Mouse (Mus musculus) kidney, adult 2 months (tissue): ENCODE measurements around the gene Tbxas1.

ENCODE experiments used
- CTCF ChIP-seq: fragments of 200-500 bp; conservative IDR thresholded peaks from 2 replicates; pipeline ENCODE4 v1.5.1; 2011; ENCODE audit warnings: low read depth, mild to moderate bottlenecking, control low read depth, low read length, moderate library complexity, mixed read lengths; ENCODE audit not compliant: insufficient read depth, insufficient read length
- POLR2A ChIP-seq: fragments of 200-500 bp; IDR thresholded peaks from one replicate; pipeline ENCODE4 v1.6.1; 2011; ENCODE audit warnings: low read depth, low read length, control low read depth

DNA sequence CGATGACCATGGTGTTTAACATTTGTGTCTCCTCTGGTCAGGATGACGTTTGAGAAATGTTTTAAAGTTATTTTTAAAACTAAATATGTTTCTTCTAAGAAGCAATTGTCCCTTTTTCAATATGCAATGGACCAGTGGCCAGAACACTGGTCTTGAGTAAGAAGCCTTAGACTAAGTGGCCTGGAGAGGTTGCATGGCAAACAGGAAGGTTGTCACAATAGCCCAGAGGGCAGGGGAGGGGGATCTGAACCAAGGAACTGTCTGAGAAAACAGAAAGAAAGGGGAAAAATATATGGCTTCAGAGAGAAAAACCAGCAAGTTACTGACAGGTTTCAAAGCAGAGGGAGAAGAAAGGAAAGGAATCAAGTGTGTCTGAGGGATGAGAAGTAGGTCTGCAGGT is 47.0 kb upstream of the Tbxas1 start:
- no peak for TF ChIP-seq POLR2A
- TF ChIP-seq CTCF: no peak
